Mouse (Mus musculus): ENCODE data around the gene Map3k7cl.

The Map3k7cl gene

GRCm38 (mm10) chr16:87552907-87553691, at the start of gene Map3k7cl:
TSS of gene Map3k7cl (plus strand) at chr16:87553330.
- DNase-seq, result no peak

DNA sequence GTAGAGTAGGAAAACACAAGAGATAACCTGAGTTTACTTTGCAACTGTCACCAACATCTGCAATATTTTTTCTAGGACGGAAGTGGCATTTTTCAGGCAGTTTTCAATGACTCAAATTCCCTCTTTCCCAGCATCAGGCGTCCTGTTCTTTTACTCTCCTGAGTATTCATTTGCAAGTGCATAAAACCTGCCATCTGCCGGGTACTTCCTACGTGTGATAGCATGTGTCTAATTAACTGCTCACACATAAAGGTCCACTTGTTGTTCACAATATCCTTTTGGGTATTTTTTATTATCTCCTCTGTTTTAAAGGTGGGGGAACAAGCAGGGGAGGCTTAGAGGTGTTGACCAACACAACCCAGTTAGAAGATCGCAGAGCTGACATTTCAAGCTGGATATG, 41.4 kb upstream of the Map3k7cl start:
- no peak for DNase-seq

- DNase-seq, result no peak
These were observed 40.8 kb upstream of the Map3k7cl start for GRCm38 (mm10) chr16:87512331-87512730.

- no peak for DNase-seq
These were observed 28.9 kb upstream of the Map3k7cl start for GRCm38 (mm10) chr16:87524228-87524627.

DNA sequence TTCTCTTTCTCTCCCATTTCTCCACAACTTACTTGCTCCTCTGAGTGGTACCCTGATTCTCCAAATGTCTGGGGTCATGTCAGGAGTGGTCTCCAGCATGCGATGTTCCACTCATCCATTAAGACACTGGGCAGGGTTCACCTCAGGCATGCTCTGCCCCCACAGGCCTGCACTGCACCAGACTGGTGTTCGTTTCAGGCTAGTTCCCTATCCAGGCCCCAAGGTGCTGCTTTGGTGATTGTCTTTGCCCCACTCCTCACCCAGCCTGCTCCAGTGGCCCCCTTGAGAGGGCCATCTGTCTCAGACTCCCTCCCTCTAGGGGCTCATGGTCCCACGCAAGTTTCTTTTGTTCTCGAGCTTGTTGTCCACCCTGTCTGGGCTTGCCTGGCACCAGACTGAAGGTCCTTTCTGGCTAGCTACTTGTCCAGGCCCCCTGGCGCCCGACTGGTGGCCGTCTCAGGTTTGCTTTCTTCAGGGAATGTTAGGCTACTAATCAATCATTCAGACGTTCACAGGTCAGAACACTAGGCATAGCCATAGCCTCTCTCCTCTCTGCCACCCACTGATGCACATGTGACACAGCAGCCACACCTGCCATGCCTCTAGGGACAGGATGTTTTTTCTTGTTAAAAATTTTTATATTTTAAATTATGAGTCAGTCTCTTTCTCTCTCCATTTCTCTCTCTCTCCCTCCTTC, 25.4 kb upstream of the Map3k7cl start:
- no peak for DNase-seq

GRCm38 (mm10) chr16:87528755-87529154, 24.4 kb upstream of the Map3k7cl start:
- DNase-seq, result no peak

GRCm38 (mm10) chr16:87548348-87548747, 4.8 kb upstream of the Map3k7cl start:
- DNase-seq, result no peak

DNA sequence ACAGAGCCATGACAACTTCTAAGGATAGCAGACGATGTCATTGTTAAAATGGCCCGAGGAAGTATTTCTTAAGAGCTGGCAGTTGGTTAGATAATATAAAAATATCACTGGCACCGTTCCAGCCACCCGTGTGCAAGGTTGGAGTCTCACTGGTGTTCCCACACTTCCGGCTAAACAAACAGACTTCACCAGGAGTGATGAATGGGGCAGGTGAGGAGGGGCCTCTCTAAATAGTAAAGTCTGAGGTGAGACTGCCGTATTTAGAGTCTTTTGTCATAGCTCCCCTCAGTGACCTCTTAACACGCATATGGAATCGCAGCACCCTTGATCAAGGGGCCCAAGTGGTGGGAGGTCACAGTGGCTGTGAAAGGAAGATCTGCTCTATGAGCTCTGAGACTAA, 3.2 kb downstream of the Map3k7cl start:
- no peak for DNase-seq

- DNase-seq, result no peak
These were observed 8.4 kb downstream of the Map3k7cl start for GRCm38 (mm10) chr16:87561501-87561900.

DNA sequence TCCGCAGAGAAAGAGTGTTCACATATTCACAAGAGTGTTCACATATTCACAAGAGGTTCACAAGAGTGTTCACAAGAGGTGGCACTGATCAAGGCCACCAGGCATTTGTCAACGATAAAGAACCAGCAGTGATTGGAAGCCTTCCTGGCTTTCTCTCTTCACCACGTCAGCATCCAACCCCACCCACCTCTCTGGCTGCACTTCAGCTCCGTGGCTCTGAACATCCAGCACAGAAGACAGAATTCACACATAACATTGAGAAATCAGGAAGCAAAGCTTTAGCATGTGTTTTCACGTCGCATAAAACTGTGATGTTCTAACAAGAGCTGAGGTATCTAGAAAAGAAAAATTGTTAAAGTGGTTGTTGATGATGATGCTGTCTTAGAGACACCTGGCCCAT, 10.4 kb downstream of the Map3k7cl start:
- DNase-seq, result no peak

DNA sequence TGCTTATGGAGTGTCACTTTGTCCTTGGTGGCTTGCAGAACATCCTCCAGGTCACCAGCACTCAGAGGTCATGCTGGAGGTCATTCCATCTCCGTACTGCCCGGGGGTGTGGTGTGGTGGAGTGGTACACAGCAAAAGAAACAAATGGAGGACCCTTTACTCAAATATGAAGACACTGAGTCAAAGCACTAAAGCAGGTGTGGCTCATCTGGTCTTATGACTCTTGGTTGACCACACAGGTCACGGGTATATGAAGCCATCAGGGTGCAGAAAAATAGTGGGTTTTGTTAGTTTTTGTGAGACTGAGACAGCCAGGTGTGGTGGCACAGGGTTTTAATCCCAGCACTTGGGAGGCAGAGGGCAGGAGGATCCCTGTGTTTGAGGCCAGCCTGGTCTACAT, 11.4 kb downstream of the Map3k7cl start:
- no peak for DNase-seq

GRCm38 (mm10) chr16:87567572-87567971, 14.4 kb downstream of the Map3k7cl start:
- DNase-seq, result peak; percentile 53

DNA sequence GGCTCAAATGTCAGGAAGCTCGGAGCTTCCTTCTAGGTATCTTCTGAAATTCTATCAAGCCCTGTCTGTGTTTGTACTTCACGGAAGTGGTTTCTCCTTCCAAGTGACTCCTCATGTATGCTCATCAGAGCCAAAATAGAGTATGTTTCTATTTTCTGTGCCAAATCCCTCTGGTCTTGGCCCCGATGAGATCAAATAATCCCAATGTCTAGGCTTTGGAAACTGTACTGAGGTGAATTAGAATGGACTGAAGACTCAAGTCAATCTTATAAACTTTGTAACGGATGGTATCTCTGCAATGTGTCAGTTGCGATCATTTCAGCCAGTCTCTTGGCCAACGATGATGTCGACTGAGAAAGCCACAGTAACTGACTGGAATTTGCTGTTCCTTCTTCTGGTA, 15.1 kb downstream of the Map3k7cl start:
- no peak for DNase-seq

DNA sequence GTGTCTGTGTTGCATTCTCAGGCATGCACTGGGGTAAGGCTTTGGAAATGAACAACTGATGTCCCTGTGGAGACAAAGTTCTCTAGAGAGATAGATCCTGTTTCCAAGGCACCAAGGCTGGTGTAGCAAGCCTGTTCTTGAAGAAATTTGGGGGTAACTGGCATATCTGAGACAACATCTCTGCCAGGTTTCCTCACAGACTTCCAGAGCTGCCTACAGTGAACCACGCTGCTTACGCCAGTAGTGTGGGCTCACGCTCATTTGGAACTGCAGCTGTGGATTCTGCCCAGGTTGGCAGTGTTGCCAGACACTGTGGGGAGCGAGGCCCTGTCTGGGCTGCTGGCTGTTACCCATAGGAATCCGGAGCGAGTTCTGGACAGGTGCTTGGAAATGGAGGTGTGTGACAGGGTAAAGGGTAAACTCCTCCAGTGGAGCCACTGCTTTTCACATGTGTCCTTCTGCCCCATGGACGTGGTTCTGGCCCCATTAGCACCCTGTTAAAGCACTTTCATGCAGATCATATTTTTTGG, 16.5 kb downstream of the Map3k7cl start:
- DNase-seq, result no peak

DNA sequence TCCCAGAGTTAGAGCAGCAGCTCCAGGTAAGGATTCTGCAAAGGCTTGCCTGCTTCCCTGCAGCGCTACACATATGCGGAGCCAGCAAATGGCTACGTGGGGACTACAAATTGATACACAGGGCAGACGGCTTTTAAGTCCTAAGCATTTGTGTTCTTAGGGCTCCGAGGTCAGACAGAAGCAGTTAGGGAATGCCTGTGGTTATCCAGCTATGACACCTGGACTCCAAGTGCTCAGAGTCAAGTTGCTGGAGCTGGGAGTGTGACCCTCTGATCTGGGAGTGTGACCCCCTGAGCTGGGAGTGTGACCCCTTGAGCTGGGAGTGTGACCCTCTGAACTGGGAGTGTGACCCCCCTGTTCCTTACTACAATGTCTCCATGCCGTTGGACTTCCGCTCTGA, 17.2 kb downstream of the Map3k7cl start:
- DNase-seq, result no peak

GRCm38 (mm10) chr16:87573409-87573808, 20.3 kb downstream of the Map3k7cl start:
- DNase-seq, result no peak

GRCm38 (mm10) chr16:87574160-87574559, 21.0 kb downstream of the Map3k7cl start:
- DNase-seq, result no peak

DNA sequence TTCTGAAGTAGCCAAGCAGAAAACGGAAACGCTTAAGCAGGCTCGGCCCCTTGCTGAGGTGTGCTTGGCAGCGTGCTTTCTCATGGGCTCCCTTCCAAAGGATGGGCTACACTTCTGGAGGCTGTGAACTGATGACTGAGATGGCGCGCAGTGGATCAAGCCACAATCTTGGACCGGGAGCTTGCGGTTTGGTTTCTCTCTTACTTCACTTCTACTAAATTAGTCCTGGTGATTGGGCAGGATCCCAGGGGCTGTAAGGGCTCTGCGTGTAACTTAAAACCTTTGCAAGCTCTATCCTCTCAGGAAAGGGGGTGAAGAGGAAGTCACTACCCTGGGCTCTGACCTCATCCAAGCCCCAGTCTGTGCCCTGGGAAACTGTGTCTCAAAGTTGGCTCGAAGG, 22.5 kb downstream of the Map3k7cl start:
- DNase-seq, result peak; percentile 11

DNA sequence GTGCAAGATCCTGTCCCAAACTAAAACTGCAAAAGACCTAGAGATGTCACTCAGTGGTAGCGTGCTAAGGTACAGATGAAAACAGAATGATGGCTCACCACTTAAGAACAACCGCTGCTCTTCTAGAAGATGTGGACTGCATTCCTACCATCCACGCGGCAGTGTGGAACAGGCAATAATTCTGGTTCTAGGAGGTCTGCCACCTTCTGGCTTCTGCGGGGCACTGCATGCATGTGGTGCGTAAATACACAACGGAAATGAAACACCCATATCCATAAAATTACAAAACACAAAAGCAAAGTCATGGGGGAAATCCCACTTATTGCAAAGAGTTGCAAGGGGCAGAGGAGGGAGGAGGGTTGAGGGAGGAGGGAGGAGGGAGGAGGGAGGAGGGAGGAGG, 25.8 kb downstream of the Map3k7cl start:
- peak; percentile 39 for DNase-seq

DNA sequence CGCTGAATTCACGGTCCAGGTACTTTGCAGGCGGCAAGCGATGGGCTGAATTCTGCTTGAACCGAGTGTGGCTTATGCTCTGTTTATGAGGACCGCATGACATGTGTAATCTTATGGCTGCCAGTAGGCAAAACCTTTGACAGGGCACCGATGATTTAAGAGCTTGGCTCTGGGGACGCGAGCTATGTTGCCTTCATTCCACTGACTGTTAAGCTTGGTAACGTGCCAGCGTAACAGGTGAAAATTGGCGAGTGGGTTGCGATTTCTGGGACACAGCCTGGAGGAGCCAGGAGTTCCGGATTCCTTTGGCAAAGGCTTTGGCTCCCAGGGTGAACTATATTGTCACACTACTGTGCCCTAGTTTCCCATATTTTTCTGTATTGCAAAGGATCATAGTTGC, 26.3 kb downstream of the Map3k7cl start:
- DNase-seq, result peak; percentile 90

DNA sequence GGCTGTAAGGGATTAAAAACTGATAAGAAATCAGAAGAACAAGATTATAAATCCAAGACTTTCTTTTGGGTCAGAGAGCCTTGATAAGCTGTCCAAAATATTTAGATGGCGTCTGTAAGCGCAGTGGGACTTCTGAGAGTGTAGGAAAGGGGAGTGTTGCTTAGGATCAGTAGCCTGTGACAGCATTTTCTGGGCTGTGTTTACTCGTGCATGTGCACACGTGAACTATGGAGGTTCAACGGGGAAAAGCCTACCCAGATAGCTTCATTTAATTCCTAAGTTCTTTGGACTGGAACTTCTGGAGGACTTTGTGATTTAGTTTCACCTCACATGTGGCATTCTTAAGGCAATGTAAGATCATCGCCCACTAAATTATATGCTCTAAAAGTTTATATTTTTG, 29.6 kb downstream of the Map3k7cl start:
- DNase-seq, result no peak

DNA sequence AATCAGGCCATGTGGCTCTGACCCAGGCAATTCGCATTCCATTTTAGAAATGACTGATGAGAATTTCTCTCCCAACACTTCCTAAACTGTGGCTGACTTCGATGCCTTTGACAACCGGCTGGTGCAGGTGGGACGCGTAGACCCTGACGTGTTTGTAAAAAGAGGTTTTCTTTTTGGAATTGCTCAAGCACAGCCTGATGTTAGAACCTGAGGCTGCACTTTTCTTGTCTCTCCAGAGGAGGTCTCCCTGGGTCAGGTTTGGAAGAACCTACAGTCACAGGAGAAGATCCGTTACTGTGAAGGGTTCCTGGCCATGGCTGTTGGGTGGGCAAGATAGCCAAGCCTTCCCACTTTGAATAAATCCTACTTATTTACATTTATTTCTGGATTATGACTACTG, 31.5 kb downstream of the Map3k7cl start:
- DNase-seq, result no peak

DNA sequence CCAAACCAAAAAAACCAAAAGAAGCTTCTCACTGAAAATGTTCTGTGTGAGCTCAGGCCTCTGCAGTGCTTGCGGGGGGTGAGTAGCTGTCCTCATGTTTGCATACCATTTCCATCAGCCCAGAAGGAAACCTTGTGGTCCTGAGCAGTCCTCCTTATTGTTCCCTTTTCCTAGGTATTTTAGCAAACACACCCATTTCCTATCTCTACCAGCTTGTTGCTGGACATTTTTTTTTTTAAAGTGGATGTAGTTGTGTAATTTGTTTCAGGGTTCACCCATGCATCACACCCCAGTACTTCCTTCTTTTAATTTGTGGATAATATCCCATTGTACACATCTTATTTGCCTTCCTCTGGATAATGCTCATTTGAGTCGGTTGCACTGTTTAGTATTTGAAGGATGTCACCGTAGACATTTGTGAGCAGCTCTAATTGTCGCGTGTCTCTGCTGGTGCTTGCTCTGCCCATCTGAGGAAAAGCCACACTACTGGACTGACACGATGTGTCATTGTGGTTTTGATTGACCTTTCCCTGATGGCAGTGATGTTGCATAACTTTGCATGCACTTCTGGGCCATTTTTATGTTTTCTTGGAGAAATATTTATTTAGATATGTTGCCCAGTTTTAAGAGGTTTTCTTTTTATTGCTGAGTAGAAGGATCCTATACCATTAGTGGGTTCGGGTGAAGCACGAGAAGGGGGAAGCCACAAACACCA, 32.6 kb downstream of the Map3k7cl start:
- DNase-seq, result no peak

DNA sequence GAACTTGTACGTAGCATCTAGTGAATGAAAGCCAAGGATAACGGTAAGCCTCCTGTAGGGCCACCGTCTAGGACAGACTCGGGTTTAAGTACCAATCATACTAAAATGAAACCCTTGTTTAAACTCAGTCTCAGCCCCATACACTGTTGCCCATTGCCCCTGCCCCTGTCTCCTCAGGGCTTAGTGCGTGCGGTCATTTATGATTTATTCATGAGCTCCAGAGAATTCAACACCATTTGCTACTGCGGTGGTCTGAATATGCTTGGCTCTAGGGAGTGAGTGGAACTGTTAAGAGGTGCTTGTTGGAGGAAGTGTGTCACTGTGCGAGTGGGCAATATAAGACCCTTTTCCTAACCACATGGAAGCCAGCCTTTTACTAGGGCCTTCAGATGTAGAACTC, 34.7 kb downstream of the Map3k7cl start:
- DNase-seq, result no peak
